Mouse (Mus musculus) C2C12 (cell line): ENCODE measurements around the gene Zfp282.

Source experiments
- CTCF ChIP-seq: IDR thresholded peaks from one replicate; pipeline ENCODE4 v1.5.1; 2011; ENCODE audit not compliant: control insufficient read depth, insufficient read depth, insufficient read length
- MAX ChIP-seq: IDR thresholded peaks from one replicate; pipeline ENCODE4 v1.6.1; 2011; ENCODE audit warnings: mild to moderate bottlenecking, control low read depth
- MYOD1 ChIP-seq: IDR thresholded peaks from one replicate; pipeline ENCODE4 v1.6.1; 2011; ENCODE audit warnings: low read depth; ENCODE audit not compliant: control insufficient read depth, insufficient read length
- MYOG ChIP-seq: IDR thresholded peaks from one replicate; pipeline ENCODE4 v1.6.1; 2011; ENCODE audit not compliant: control insufficient read depth, insufficient read length; ENCODE audit errors: extremely low read depth

DNA sequence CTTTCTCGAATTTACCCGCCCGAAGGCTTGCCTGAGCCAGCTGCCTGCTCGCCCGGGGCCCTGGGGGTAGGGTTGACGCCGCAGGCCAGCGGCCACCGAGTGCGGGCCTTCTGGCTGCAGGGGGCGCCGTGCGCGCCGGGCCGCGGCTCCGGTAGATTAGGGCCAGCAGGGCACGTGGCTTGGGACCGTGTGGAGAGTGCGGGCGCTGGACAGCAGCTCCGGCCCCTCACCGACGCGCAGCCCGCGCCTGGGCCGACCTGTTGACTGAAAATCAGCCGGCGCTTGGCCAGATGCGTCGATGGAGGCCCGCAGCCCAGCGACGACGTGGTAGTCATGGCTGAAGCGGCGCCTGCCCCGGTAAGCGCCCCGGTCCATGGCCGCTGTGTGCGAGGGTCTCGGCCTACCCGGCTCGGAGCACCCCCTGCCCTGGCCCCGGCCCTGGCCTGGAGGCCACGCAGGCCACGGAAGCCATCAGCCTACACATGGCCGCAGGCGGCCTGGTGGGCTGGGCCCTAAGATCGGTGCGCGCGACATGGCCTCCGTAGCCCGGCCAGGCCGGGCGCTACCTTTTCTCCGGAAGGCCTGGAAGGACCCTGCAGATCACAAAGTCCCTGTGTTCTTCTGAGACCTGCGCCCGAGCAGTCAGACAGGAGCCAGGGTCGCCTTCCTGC, 66.2 kb downstream of the Zfp282 start:
- TF ChIP-seq MYOG (no peak), CTCF (no peak), MYOD1 (no peak), MAX (no peak)
